Comparison of ENCODE assay signal across 15 mouse cellular contexts in genomic region chr10:51911066-51911691, GRCm38 (mm10).
A peak's percentile ranks its signal among the peaks of the same experiment; 100 is the strongest.
DNase-seq lines count a peak whose midpoint lies in the region; ATAC-seq lines count a peak whose summit lies in the region.
"Had no signal": no experiment of that assay in that cellular context is flagged by ENCODE, and none has a peak within 500 bp of the region (broad histone marks: within the 10 kb centered on the region; RNA-seq: fewer than 3 reads in every experiment).

No protein-coding gene starts in this region.

- peak; percentile 61 for ATAC-seq in neural tube, embryonic 12.5 days (ENCODE audit: low FRiP score, low read depth)
- 0 out of 2 replicates have a peak, but pooled peaks have one; percentile 38 for ATAC-seq in hindbrain, embryonic 12.5 days (ENCODE audit: low FRiP score)
- ATAC-seq in midbrain, embryonic 12.5 days (ENCODE audit: low FRiP score, low read depth) = peak; percentile 48; the same call in 1 of the 2 replicates
- ATAC-seq in neural tube, embryonic 15.5 days (ENCODE audit: low FRiP score) = no peak

- H3K9me3 ChIP-seq in neural tube, embryonic 12.5 days = no peaks in the 10 kb centered on the region
- H3K9me3 ChIP-seq in hindbrain, embryonic 12.5 days (replicated peaks) = no peaks in the 10 kb centered on the region
- H3K9me3 ChIP-seq in midbrain, embryonic 12.5 days = no peaks in the 10 kb centered on the region
- no peaks in the 10 kb centered on the region for H3K9me3 ChIP-seq in neural tube, embryonic 15.5 days (replicated peaks)
- H3K9me3 ChIP-seq: heart, embryonic 10.5 days; liver, embryonic 13.5 days had no signal

- 0 out of 2 replicates have a peak, but pooled peaks cover 5% of the 10 kb centered on the region for H3K4me1 ChIP-seq in neural tube, embryonic 12.5 days
- H3K4me1 ChIP-seq in hindbrain, embryonic 12.5 days = peaks cover 8% of the 10 kb centered on the region
- peaks cover 5% of the 10 kb centered on the region; the same call in 1 of the 2 replicates for H3K4me1 ChIP-seq in midbrain, embryonic 12.5 days
- H3K4me1 ChIP-seq in neural tube, embryonic 15.5 days = no peaks in the 10 kb centered on the region
- H3K4me1 ChIP-seq: heart, embryonic 10.5 days; liver, embryonic 13.5 days had no signal

- H3K4me2 ChIP-seq in neural tube, embryonic 12.5 days (replicated peaks) = peak overlapping the region; percentile 30
- H3K4me2 ChIP-seq in hindbrain, embryonic 12.5 days (replicated peaks) = no peak overlapping the region; the same call in 1 of the 2 replicates
- H3K4me2 ChIP-seq in midbrain, embryonic 12.5 days (replicated peaks) = peak overlapping the region; percentile 22; the same call in 1 of the 2 replicates
- H3K4me2 ChIP-seq in neural tube, embryonic 15.5 days = peak overlapping the region; percentile 42
- H3K4me2 ChIP-seq: liver, embryonic 13.5 days had no signal

- DNase-seq in neural tube, embryonic 10.5 days (ENCODE audit: extremely low spot score, low spot score) = no peak
- DNase-seq in kidney, adult 8-10 months = no peak
- DNase-seq in left cerebral cortex, adult 11 months (ENCODE audit: low spot score) = no peak
- no peak for DNase-seq in lung, adult 18-20 months
- DNase-seq: cerebellum, adult 9-11 months; heart, postnatal 10 days; liver, embryonic 13.5 days; right cerebral cortex, postnatal 25 days had no signal

- no peak overlapping the region for H3K27ac ChIP-seq in neural tube, embryonic 12.5 days
- H3K27ac ChIP-seq in hindbrain, embryonic 12.5 days = no peak overlapping the region
- H3K27ac ChIP-seq in midbrain, embryonic 12.5 days (replicated peaks) = no peak overlapping the region
- no peak overlapping the region for H3K27ac ChIP-seq in neural tube, embryonic 15.5 days (replicated peaks)
- H3K27ac ChIP-seq: heart, embryonic 10.5 days; kidney, postnatal 0 days; layer of hippocampus, adult 2 months; liver, embryonic 13.5 days had no signal

- no peaks in the 10 kb centered on the region for H3K27me3 ChIP-seq in neural tube, embryonic 12.5 days (replicated peaks)
- H3K27me3 ChIP-seq in hindbrain, embryonic 12.5 days = peaks cover 6% of the 10 kb centered on the region; the same call in 1 of the 2 replicates
- no peaks in the 10 kb centered on the region for H3K27me3 ChIP-seq in midbrain, embryonic 12.5 days
- no peaks in the 10 kb centered on the region for H3K27me3 ChIP-seq in neural tube, embryonic 15.5 days (replicated peaks)
- H3K27me3 ChIP-seq: liver, embryonic 13.5 days had no signal

- H3K36me3 ChIP-seq in neural tube, embryonic 12.5 days = no peaks in the 10 kb centered on the region
- no peaks in the 10 kb centered on the region for H3K36me3 ChIP-seq in hindbrain, embryonic 12.5 days
- H3K36me3 ChIP-seq in midbrain, embryonic 12.5 days = no peaks in the 10 kb centered on the region
- no peaks in the 10 kb centered on the region for H3K36me3 ChIP-seq in neural tube, embryonic 15.5 days
- H3K36me3 ChIP-seq: heart, embryonic 10.5 days; liver, embryonic 13.5 days had no signal

- no peak overlapping the region for H3K9ac ChIP-seq in neural tube, embryonic 12.5 days
- H3K9ac ChIP-seq in hindbrain, embryonic 12.5 days = no peak overlapping the region
- H3K9ac ChIP-seq in midbrain, embryonic 12.5 days (replicated peaks) = no peak overlapping the region
- no peak overlapping the region for H3K9ac ChIP-seq in neural tube, embryonic 15.5 days (replicated peaks)
- H3K9ac ChIP-seq: liver, embryonic 13.5 days had no signal

- no peak overlapping the region for H3K4me3 ChIP-seq in neural tube, embryonic 12.5 days
- no peak overlapping the region for H3K4me3 ChIP-seq in hindbrain, embryonic 12.5 days
- H3K4me3 ChIP-seq in midbrain, embryonic 12.5 days = no peak overlapping the region
- no peak overlapping the region for H3K4me3 ChIP-seq in neural tube, embryonic 15.5 days (replicated peaks)
- H3K4me3 ChIP-seq: heart, embryonic 10.5 days; layer of hippocampus, adult 2 months; liver, embryonic 13.5 days had no signal

- WGBS in neural tube, embryonic 12.5 days = 13% methylated on average over 10 of the region's 10 CpGs
- 18% methylated on average over 10 of the region's 10 CpGs for WGBS in hindbrain, embryonic 12.5 days
- 9% methylated on average over 10 of the region's 10 CpGs for WGBS in midbrain, embryonic 12.5 days
- WGBS in neural tube, embryonic 15.5 days = 10% methylated on average over 10 of the region's 10 CpGs
